Mouse (Mus musculus): ENCODE results near the gene Mitf. TPM values are rescaled to one million over a fixed set of nuclear protein-coding genes. Genes with fewer than 3 reads are reported as not detected.

Mitf gene
- polyA plus RNA-seq, 1 experiment from 2014 or later, result 1.6 TPM

DNA sequence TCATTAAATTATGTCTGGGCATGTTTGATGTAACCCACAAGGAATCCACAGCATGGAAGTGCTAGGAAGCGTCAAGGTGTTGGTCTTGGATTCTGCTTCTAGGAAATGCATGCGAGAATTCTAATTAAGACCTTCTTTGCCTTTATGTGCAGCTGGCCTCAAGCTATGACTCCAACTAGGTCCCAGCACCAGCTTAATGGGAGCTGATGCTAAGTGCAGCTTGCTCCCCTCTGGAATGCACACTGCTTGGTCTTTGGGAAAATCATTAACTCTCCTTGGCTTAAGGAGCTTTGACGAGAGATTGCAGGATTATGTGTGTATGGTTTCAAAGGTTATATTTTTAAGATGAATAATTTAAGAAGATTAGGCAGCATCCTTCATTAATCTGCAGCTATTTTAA, 81.7 kb downstream of the Mitf start:
- Histone ChIP-seq H3K4me3 (no peak overlapping the region), H3K27me3 (ENCODE audit: low read depth, poor library complexity, severe bottlenecking) (no peaks in the 10 kb centered on the region), H3K4me1 (peaks cover 3% of the 10 kb centered on the region; the same call in 1 of the 2 replicates), H3K27ac (replicated peaks) (no peak overlapping the region), H3K36me3 (no peaks in the 10 kb centered on the region), H3K9me3 (replicated peaks) (no peaks in the 10 kb centered on the region)
- DNase-seq (ENCODE audit: low spot score), result no peak
- 70% methylated on average over 3 of the region's 3 CpGs for WGBS

DNA sequence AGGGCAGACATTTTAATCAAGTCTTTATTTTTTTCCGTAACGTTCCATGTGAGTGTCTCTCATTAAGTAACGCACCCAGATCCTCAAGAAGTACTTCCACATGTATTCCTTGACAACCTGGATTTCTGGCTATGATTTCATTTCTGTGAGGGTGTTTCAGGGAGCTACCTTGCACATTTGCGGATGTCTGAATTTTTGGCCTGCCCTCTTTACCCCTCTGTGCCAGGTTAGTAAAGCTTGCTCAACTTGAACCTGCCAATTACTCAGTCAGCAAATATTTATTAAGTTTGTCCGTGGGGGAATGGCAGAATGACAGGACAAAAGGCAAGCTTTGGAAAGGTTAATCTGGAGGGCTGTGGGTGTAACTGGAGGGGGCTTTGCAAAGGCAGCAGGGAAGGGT, 86.7 kb downstream of the Mitf start:
- DNase-seq (ENCODE audit: low spot score), result no peak
- no peak overlapping the region for H3K27ac ChIP-seq (replicated peaks)
- H3K4me3 ChIP-seq, result no peak overlapping the region
- H3K4me1 ChIP-seq, result peaks cover 6% of the 10 kb centered on the region; the same call in 1 of the 2 replicates
- H3K36me3 ChIP-seq, result no peaks in the 10 kb centered on the region
- H3K27me3 ChIP-seq (ENCODE audit: low read depth, poor library complexity, severe bottlenecking), result no peaks in the 10 kb centered on the region
- H3K9me3 ChIP-seq (replicated peaks), result no peaks in the 10 kb centered on the region
- WGBS, result 84% methylated on average over 5 of the region's 5 CpGs

DNA sequence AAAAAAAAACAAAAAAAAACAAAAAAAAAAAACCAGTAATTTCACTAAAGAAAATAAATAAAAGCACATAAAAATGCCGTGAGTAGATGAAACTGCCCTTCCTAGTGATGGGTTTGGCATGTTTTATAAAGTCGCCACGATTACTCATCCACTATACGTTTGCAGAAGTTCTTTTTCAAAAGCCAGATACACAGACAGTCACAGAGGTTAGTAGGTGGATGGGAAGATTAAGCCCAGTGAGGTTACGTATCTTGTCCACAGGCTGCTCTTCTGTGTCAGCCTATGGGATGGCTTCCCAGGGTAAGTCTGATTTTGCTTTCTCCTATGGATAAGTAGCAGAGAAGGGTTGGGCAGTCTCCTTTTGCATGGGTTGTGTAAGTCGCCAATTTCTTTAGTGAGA, 90.3 kb downstream of the Mitf start:
- Histone ChIP-seq H3K36me3 (no peaks in the 10 kb centered on the region), H3K9me3 (replicated peaks) (no peaks in the 10 kb centered on the region), H3K27ac (replicated peaks) (no peak overlapping the region), H3K27me3 (ENCODE audit: low read depth, poor library complexity, severe bottlenecking) (no peaks in the 10 kb centered on the region), H3K4me1 (peaks cover 6% of the 10 kb centered on the region; the same call in 1 of the 2 replicates), H3K4me3 (no peak overlapping the region)
- WGBS, result 87% methylated on average over 6 of the region's 6 CpGs
- DNase-seq (ENCODE audit: low spot score), result no peak

DNA sequence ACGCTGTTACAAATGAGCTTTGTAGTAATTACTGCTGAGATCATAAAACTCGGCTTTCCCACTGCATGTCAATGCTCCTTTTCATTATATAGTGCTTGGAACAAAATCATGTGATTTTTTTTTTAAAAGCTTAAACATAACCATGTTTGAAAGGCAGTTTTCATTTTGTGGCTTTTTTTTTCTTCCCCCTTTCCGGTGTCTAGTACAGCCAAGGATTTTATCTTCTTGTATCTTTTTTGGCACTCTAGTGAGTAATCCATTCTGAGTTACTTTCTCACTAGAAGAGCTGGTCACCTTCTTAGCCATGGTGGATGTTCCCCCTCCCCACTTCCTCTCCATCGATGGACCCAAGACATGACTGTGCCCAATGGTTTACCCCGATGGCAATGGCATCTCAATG, 91.2 kb downstream of the Mitf start:
- 90% methylated on average over 5 of the region's 5 CpGs for WGBS
- Histone ChIP-seq H3K27ac (replicated peaks) (no peak overlapping the region), H3K4me3 (no peak overlapping the region)

DNA sequence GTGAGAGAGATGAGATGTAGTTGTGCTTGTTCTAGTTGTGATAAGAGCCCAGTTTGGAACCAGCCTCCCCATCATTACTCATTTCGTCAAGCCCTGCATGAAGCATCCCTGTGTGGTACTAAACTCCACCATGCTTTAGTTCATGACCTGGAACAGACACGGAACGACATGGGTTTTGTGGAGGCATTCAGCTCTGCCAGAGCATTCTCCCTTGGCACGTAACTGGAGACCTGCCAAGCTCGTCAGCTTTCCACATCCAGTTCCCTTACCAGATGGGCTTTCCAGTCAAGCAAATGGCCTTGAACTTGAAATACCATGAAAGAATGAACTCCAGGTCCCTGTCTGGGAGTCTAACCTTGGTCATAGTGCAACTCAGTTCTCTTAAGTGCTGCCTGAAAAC, 94.7 kb downstream of the Mitf start:
- Histone ChIP-seq H3K36me3 (no peaks in the 10 kb centered on the region), H3K9me3 (replicated peaks) (no peaks in the 10 kb centered on the region), H3K4me1 (no peaks in the 10 kb centered on the region), H3K4me3 (no peak overlapping the region), H3K27ac (replicated peaks) (no peak overlapping the region), H3K27me3 (ENCODE audit: low read depth, poor library complexity, severe bottlenecking) (no peaks in the 10 kb centered on the region)
- WGBS, result 94% methylated on average over 5 of the region's 5 CpGs
- DNase-seq (ENCODE audit: low spot score), result no peak

More for the DNA sequence above, 91.2 kb downstream of the Mitf start:
- DNase-seq (ENCODE audit: low spot score), result no peak
- no peaks in the 10 kb centered on the region for H3K36me3 ChIP-seq
- peaks cover 6% of the 10 kb centered on the region; the same call in 1 of the 2 replicates for H3K4me1 ChIP-seq
- H3K9me3 ChIP-seq (replicated peaks), result no peaks in the 10 kb centered on the region
- no peaks in the 10 kb centered on the region for H3K27me3 ChIP-seq (ENCODE audit: low read depth, poor library complexity, severe bottlenecking)

DNA sequence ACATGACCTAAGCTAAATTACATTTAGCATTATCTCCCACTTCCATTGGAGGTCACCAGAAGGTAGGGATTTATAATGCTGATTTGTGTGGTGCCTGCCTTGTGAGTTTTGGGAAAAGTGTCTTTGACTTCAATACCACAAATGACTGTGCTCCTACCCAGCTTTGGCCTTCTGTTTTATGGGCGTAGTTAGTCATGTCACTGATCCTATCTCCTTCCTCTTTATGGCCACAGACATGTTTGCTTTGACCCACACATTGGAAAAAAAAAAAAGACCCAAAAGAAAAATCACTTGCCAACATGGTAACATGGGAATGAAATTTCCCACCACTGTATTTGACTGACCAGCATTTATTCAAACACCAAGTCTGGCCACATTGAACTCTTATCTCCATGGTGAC, 95.4 kb downstream of the Mitf start:
- DNase-seq (ENCODE audit: low spot score), result no peak
- Histone ChIP-seq H3K36me3 (no peaks in the 10 kb centered on the region), H3K4me3 (no peak overlapping the region), H3K27ac (replicated peaks) (no peak overlapping the region), H3K27me3 (ENCODE audit: low read depth, poor library complexity, severe bottlenecking) (no peaks in the 10 kb centered on the region), H3K4me1 (no peaks in the 10 kb centered on the region), H3K9me3 (replicated peaks) (no peaks in the 10 kb centered on the region)
- 93% methylated on average over 1 of the region's 1 CpGs for WGBS

DNA sequence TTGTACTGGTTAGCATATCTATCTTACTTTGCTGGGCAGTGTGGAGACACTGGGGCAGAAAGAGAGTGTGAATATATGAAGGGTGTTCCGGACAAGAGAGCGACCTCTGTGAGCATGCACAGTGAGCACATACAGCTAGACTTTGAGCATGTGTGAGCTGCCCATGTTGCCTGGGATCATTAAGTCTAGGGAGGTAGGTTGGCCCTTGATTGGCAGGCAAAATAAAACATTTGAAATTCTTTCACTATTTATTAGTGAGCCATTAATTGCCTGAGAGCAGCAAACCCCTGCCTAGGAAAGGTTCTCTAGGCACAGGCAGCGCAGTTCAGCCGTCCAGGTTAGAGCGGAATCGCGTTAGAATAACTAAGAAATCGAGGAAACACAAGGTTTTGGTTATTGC, 107.9 kb downstream of the Mitf start:
- H3K27ac ChIP-seq (replicated peaks), result no peak overlapping the region
- no peaks in the 10 kb centered on the region for H3K9me3 ChIP-seq (replicated peaks)
- no peak overlapping the region for H3K4me3 ChIP-seq
- WGBS, result 92% methylated on average over 8 of the region's 8 CpGs
- H3K4me1 ChIP-seq, result peaks cover 31% of the 10 kb centered on the region
- H3K36me3 ChIP-seq, result no peaks in the 10 kb centered on the region
- DNase-seq (ENCODE audit: low spot score), result no peak
- no peaks in the 10 kb centered on the region for H3K27me3 ChIP-seq (ENCODE audit: low read depth, poor library complexity, severe bottlenecking)

DNA sequence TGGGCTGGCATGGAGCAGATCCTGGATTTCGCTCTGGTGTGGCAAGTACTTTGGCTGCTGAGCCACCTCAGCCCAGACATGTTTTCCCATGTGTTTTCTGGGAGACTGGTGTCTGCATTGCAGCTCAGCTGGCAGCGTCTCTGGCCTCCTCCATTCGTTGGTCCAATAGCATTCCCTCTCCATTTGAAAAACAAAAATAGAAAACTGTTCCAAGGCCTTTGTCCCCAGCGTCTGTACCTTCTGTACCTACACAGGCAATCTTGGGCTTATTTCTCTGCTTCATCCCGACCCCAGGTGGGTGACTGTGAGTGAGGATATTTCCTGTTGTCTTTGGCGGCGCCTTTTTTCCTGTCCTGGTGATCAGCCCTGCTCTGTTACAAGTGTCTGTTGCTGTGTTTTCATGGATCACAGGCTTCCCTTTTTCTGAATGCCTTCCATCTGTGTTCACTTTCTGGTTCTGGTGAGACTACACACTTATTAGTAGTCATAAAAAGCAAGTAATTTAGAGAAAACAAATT, 109.6 kb downstream of the Mitf start:
- no peak for DNase-seq (ENCODE audit: low spot score)
- Histone ChIP-seq H3K4me1 (peaks cover 23% of the 10 kb centered on the region), H3K9me3 (replicated peaks) (no peaks in the 10 kb centered on the region), H3K27ac (replicated peaks) (no peak overlapping the region), H3K36me3 (no peaks in the 10 kb centered on the region), H3K4me3 (no peak overlapping the region), H3K27me3 (ENCODE audit: low read depth, poor library complexity, severe bottlenecking) (no peaks in the 10 kb centered on the region)
- 85% methylated on average over 7 of the region's 7 CpGs for WGBS

DNA sequence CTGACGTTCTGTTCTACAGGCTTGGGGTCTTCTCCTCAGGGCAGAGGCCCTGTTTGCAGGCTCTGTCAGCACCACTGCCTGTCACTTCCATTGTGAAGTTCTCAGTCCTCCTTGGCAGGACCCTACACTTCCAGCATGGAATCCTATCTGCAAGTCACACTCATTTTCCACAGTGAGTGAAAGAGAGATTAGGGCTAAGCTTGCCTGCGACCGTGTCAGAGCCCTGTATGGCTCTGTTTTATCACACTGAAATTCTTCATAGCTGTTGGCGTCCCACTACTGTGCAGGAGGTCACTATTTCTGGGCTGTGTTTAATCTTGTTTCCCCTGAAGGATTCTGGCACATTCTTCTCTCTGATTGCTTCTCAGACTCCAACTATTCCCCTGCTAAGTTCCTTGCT, 111.2 kb downstream of the Mitf start:
- 74% methylated on average over 4 of the region's 4 CpGs for WGBS
- H3K27me3 ChIP-seq (ENCODE audit: low read depth, poor library complexity, severe bottlenecking), result no peaks in the 10 kb centered on the region
- no peaks in the 10 kb centered on the region for H3K36me3 ChIP-seq
- no peak overlapping the region for H3K4me3 ChIP-seq
- H3K9me3 ChIP-seq (replicated peaks), result no peaks in the 10 kb centered on the region
- no peak for DNase-seq (ENCODE audit: low spot score)
- H3K4me1 ChIP-seq, result peaks cover 21% of the 10 kb centered on the region
- peak overlapping the region; percentile 13; the same call in 1 of the 2 replicates for H3K27ac ChIP-seq (replicated peaks)

DNA sequence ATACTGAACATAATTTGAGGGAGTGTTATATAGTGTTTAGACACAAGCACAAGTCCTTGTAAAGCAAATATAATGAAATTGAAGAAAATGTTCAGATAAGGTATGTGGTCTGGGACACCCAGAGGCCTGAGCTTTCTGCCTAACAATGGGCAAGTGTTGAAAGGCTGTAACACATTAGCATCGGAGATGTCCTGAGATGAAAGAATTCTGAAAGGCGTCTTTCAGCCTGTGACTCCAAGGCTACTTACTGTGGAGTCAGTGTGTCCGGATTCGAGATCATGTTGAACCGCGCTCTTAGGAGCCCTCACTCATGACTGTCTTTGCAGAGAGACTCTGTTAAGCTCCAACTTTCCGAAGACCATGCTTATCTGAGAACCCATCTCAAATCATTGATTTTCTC, 111.6 kb downstream of the Mitf start:
- Histone ChIP-seq H3K4me3 (no peak overlapping the region), H3K27ac (replicated peaks) (peak overlapping the region; percentile 13; the same call in 1 of the 2 replicates), H3K4me1 (peaks cover 21% of the 10 kb centered on the region), H3K27me3 (ENCODE audit: low read depth, poor library complexity, severe bottlenecking) (no peaks in the 10 kb centered on the region), H3K9me3 (replicated peaks) (no peaks in the 10 kb centered on the region), H3K36me3 (no peaks in the 10 kb centered on the region)
- whole genome bisulfite sequencing, result 69% methylated on average over 7 of the region's 7 CpGs
- DNase-seq (ENCODE audit: low spot score), result no peak

DNA sequence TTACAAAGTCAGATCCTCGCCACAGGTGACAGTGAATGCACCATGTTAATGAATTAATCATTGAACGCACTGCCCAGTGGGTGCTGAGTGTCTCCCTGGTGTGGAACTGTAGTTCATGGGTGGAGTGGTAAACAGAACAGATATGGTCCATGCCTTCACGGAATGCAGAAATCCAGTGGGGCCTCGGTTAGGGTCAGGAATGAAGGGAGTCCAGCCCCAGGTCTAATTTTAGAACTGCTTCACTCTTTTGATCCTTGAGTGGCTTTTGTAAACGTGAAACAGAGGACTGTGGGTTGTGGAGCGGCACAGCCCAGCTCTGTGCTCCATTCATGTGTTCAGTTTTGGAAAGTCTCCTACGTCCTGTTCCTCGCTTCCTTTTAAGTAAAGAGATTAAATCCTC, 112.4 kb downstream of the Mitf start:
- no peak for DNase-seq (ENCODE audit: low spot score)
- Histone ChIP-seq H3K27ac (replicated peaks) (no peak overlapping the region), H3K36me3 (no peaks in the 10 kb centered on the region), H3K9me3 (replicated peaks) (no peaks in the 10 kb centered on the region), H3K4me3 (no peak overlapping the region), H3K4me1 (peaks cover 21% of the 10 kb centered on the region), H3K27me3 (ENCODE audit: low read depth, poor library complexity, severe bottlenecking) (no peaks in the 10 kb centered on the region)
- WGBS, result 68% methylated on average over 8 of the region's 8 CpGs

DNA sequence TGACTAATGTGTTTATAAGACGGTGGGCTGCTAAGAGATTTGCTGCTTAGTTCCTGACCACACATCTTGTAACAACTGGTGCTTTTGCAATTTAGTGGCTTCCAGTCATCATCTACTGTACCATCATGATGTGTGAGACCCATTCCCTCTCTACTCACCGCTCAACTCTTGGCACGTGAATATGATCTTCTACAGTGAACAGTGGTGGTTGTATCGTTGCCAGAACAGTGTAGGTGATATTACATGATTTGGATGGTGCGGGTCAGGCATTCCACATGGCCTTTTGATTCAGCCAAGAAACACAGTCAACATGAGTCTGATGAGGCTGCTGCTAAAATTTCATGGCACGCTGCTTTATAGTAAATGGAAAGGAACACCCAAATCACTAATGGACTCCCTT, 114.7 kb downstream of the Mitf start:
- no peak for DNase-seq (ENCODE audit: low spot score)
- whole genome bisulfite sequencing, result 93% methylated on average over 6 of the region's 6 CpGs
- no peak overlapping the region for H3K27ac ChIP-seq (replicated peaks)
- no peaks in the 10 kb centered on the region for H3K27me3 ChIP-seq (ENCODE audit: low read depth, poor library complexity, severe bottlenecking)
- no peaks in the 10 kb centered on the region for H3K36me3 ChIP-seq
- H3K4me3 ChIP-seq, result no peak overlapping the region
- peaks cover 21% of the 10 kb centered on the region for H3K4me1 ChIP-seq
- no peaks in the 10 kb centered on the region for H3K9me3 ChIP-seq (replicated peaks)

DNA sequence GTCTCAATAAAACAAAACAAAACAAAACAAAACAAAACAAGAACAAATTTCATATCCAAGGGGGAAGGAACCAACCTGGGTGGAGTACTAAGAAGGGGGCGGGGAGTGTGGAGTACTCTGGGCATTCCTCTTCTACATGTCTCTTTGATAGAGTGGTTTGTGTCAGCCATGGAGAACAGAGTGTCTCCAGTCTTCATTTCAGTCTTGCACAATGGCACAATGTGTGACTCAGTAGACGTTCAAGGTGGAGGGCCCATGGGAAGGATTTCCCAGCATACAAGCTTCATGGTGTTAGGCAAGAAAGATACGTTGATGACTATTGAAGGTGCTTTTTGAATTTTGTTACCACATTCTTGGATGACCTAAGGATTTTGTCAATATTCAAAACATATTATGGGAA, 117.4 kb downstream of the Mitf start:
- no peak overlapping the region for H3K4me3 ChIP-seq
- H3K27ac ChIP-seq (replicated peaks), result no peak overlapping the region
- WGBS, result 91% methylated on average over 3 of the region's 3 CpGs
- H3K9me3 ChIP-seq (replicated peaks), result no peaks in the 10 kb centered on the region
- H3K4me1 ChIP-seq, result peaks cover 6% of the 10 kb centered on the region
- no peak for DNase-seq (ENCODE audit: low spot score)
- H3K36me3 ChIP-seq, result no peaks in the 10 kb centered on the region
- H3K27me3 ChIP-seq (ENCODE audit: low read depth, poor library complexity, severe bottlenecking), result no peaks in the 10 kb centered on the region

DNA sequence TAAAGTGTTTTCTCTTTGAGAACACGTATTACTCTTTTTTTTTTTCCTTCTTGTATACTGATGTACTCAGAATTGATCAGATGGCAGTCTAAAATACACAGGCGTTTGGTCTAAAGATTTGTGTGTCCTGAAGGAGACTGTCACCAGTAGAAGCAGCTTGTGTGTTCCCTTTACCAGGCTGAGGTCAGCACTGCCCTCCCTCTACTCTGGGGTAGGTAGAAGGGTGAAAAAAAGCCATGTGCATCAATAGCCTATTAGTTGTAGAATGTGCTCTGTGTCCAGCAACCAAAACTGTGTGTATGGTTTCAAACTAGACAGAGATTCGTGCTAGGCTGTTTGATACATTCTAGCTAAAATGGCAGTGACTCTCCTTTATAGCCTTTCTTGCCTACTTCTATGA, 122.2 kb downstream of the Mitf start:
- Histone ChIP-seq H3K9me3 (replicated peaks) (no peaks in the 10 kb centered on the region), H3K4me1 (peaks cover 3% of the 10 kb centered on the region), H3K27ac (replicated peaks) (no peak overlapping the region), H3K27me3 (ENCODE audit: low read depth, poor library complexity, severe bottlenecking) (no peaks in the 10 kb centered on the region; the same call in 1 of the 2 replicates), H3K4me3 (no peak overlapping the region), H3K36me3 (no peaks in the 10 kb centered on the region)
- DNase-seq (ENCODE audit: low spot score), result no peak
- 86% methylated on average over 3 of the region's 3 CpGs for WGBS
